Mouse (Mus musculus): ENCODE measurements around the gene Sorcs1. TPM values are rescaled to one million over a fixed set of nuclear protein-coding genes. Genes with fewer than 3 reads are reported as not detected.

The Sorcs1 gene
- polyA plus RNA-seq, 1 experiment: 0.12 TPM

DNA sequence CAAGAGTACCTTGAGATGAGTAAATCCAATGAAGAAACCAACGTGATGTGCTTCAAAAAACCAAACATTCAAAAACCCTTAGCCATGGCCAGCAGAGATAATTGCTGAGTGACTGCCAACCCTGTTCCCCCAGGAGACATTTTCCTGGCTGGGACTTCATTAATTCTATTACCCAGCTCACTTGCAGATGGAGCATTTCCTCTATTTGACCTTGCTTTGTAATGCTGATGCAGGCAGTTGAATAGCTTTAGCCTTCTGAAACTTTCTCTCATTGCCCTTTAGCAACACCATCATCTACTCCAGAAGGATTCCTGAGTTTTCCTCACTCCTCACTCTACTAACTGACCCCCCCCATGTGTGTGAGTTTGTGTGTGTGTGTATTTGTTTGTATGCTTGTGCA, 34.6 kb downstream of the Sorcs1 start:
- H3K4me1 ChIP-seq (ENCODE audit: control insufficient read depth, insufficient read depth, low read length): no peaks in the 10 kb centered on the region
- no peak for DNase-seq
- WGBS: 50% methylated on average over 1 of the region's 1 CpGs
- no peak overlapping the region for H3K4me3 ChIP-seq (replicated peaks; ENCODE audit: extremely low read depth, low read depth, low read length)
- TF ChIP-seq CTCF (IDR thresholded peaks at IDR 0.05; ENCODE audit: insufficient read depth, low read length): no peak
- TF ChIP-seq POLR2A (IDR thresholded peaks at IDR 0.05; ENCODE audit: borderline replicate concordance, extremely low read depth, low read depth, low read length): no peak

DNA sequence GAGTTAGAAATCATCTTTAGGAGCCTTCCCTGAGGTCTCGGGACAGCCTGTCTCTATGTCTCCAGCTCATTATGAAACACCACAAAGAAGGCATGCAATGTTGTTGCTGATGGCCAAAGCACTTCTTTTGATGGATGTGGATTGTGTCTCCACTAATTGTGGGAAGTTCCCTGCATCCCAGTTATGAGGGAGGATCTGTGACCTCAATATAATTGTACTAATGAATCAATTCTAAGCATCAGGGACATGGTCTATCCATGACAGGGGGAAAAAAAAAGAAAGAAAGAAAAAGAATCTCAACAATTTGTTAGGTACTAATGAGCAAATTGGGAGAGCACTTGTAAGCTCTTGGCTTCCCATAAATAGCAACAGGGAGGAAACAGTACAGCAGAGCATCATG, 36.3 kb downstream of the Sorcs1 start:
- Histone ChIP-seq H3K4me3 (replicated peaks; ENCODE audit: extremely low read depth, low read depth, low read length) (no peak overlapping the region), H3K4me1 (ENCODE audit: control insufficient read depth, insufficient read depth, low read length) (no peaks in the 10 kb centered on the region)
- 80% methylated on average over 1 of the region's 1 CpGs for WGBS
- TF ChIP-seq POLR2A (IDR thresholded peaks at IDR 0.05; ENCODE audit: borderline replicate concordance, extremely low read depth, low read depth, low read length) (no peak), CTCF (IDR thresholded peaks at IDR 0.05; ENCODE audit: insufficient read depth, low read length) (no peak)
- DNase-seq: no peak

DNA sequence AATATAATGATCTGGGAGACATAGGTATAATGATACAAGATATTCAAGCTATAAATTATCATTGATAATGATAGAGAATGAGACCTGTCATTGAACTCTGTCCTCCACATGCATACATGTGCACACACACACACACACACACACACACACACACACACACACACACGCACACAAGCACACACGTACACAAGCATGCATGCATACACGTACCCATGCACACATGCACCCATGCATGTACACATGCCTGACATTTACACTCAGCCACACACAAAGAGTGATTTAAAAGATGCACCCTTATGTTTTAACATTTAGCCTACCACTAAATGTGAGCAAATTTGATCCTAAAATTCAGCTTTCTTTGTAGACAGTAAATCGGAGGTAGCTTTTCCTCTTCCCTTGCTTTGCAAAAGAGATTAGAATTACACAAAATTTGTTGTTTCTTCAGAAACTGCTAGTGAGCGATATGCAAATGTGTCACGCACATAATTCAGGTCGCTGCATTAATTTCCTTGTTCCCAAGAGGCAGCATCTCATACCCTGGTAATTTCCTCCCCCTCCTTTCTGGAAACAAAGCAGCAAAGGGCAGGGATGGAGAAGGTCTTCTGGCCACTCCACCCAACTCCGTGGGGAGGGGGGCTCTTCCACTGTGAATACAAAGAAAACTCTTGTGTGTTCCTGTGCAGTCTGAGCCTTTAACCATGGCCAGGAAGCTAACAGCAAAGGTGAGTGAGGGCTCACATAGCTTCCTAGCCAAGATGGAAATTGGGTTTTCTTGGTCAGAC, 38.0 kb downstream of the Sorcs1 start:
- H3K4me1 ChIP-seq (ENCODE audit: control insufficient read depth, insufficient read depth, low read length): no peaks in the 10 kb centered on the region
- 84% methylated on average over 8 of the region's 8 CpGs for WGBS
- TF ChIP-seq POLR2A (IDR thresholded peaks at IDR 0.05; ENCODE audit: borderline replicate concordance, extremely low read depth, low read depth, low read length): no peak
- TF ChIP-seq CTCF (IDR thresholded peaks at IDR 0.05; ENCODE audit: insufficient read depth, low read length): no peak
- DNase-seq: no peak
- H3K4me3 ChIP-seq (replicated peaks; ENCODE audit: extremely low read depth, low read depth, low read length): no peak overlapping the region

DNA sequence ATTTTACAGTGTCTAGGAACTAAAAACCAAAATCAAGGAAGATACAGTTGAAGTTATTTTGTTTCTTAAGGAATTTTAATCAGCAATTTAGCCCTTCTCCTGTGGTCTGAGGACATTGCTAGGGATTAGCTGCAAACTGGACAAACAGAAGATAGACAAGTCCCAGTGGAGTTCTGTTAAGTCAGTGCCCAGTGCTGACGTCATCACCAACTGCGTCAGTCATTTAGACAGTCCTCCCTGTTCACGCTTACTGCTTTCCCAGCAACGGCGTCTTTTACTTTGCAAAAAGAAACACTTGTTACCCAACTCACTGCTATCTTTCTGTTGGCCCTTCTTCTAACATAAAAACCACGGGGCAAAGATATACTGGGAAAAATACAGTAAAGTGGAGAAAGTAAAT, 40.3 kb downstream of the Sorcs1 start:
- no peak for TF ChIP-seq CTCF (IDR thresholded peaks at IDR 0.05; ENCODE audit: insufficient read depth, low read length)
- TF ChIP-seq POLR2A (IDR thresholded peaks at IDR 0.05; ENCODE audit: borderline replicate concordance, extremely low read depth, low read depth, low read length): no peak
- no peaks in the 10 kb centered on the region for H3K4me1 ChIP-seq (ENCODE audit: control insufficient read depth, insufficient read depth, low read length)
- DNase-seq: no peak
- WGBS: 66% methylated on average over 6 of the region's 6 CpGs
- H3K4me3 ChIP-seq (replicated peaks; ENCODE audit: extremely low read depth, low read depth, low read length): no peak overlapping the region

DNA sequence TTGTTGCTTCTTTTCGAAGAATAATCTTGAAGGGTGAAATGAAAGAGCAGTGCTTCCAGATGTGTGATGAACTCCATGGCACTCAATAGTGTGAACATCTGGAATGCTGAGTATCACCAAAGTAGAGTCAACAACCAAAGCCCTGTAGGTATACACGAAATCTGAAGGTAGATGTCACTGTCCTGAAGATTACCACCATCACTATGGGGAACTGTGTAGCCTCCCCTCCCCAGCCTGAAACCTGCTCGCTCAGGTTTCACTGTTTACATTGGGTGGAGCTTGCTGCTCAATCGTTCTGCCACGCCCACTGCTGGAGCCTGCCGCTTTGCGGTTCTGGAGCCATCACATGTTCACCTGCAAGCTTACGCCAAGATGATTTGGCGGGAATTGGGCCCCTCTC, 64.4 kb downstream of the Sorcs1 start:
- Histone ChIP-seq H3K4me3 (replicated peaks; ENCODE audit: extremely low read depth, low read depth, low read length) (no peak overlapping the region), H3K4me1 (ENCODE audit: control insufficient read depth, insufficient read depth, low read length) (no peaks in the 10 kb centered on the region)
- DNase-seq: no peak
- 19% methylated on average over 9 of the region's 9 CpGs for WGBS
- TF ChIP-seq CTCF (IDR thresholded peaks at IDR 0.05; ENCODE audit: insufficient read depth, low read length) (no peak), POLR2A (IDR thresholded peaks at IDR 0.05; ENCODE audit: borderline replicate concordance, extremely low read depth, low read depth, low read length) (no peak)

DNA sequence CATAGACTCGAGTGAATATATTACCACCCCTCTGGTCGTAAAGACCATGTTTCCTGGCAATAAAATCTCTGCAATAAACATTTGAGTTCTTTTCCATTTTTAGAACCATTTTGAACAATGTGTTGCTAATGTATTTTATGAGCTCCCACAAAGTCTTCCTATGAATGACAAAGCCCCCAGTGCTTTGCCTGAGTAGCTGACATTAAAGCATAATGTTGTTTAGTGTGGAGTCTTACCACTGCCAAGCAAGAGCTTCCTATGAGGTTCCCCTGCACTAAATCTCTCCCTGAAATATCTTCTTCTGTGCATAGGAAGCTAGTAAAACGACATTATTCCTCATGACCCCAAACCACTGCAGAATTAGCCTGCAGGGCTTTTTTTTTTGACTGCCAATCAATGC, 66.8 kb downstream of the Sorcs1 start:
- TF ChIP-seq CTCF (IDR thresholded peaks at IDR 0.05; ENCODE audit: insufficient read depth, low read length): no peak
- no peak for TF ChIP-seq POLR2A (IDR thresholded peaks at IDR 0.05; ENCODE audit: borderline replicate concordance, extremely low read depth, low read depth, low read length)
- Histone ChIP-seq H3K4me1 (ENCODE audit: control insufficient read depth, insufficient read depth, low read length) (no peaks in the 10 kb centered on the region), H3K4me3 (replicated peaks; ENCODE audit: extremely low read depth, low read depth, low read length) (no peak overlapping the region)
- DNase-seq: no peak
- WGBS: 38% methylated on average over 3 of the region's 3 CpGs

DNA sequence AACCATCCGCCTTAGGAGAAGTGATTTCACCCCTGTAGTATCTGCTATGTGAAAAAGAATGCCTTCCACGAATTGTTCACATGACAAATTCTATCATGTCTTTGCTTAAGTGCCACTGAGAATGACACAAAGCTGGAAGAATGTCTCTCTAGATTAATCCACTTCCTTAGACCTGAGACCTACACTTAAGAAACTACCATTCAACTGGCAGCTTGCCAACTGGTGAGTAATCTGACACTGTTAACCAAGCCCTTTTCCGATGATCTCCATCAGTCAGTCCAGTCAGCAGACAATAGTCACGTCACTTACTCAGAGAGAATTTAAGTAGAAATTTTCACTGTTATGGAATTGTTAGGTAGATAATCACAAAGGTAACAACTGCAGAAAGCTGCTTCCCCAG, 74.6 kb downstream of the Sorcs1 start:
- DNase-seq: no peak
- no peak for TF ChIP-seq POLR2A (IDR thresholded peaks at IDR 0.05; ENCODE audit: borderline replicate concordance, extremely low read depth, low read depth, low read length)
- WGBS: 18% methylated on average over 4 of the region's 4 CpGs

DNA sequence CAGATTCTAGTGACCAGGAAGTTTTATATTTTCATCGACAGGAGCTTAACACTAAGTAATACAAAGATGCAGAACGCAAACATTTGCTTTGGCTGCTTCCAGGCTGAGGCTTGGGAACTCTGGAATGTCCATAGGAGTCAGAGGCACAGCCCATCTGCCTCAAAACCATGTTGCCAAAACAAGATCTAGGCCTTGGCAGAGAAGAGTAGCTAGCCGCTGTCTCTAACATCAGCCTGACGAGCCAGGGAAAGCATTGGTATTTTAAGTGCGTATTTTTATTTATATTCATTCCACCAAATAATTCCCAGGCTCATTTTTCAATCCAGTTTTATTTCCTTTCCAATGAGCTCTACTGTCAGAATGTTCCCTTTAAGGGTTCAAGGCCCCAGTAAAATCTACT, 75.1 kb downstream of the Sorcs1 start:
- WGBS: 55% methylated on average over 5 of the region's 5 CpGs

More for the DNA sequence above, 74.6 kb downstream of the Sorcs1 start:
- Histone ChIP-seq H3K4me1 (ENCODE audit: control insufficient read depth, insufficient read depth, low read length) (no peaks in the 10 kb centered on the region), H3K4me3 (replicated peaks; ENCODE audit: extremely low read depth, low read depth, low read length) (no peak overlapping the region)

DNA sequence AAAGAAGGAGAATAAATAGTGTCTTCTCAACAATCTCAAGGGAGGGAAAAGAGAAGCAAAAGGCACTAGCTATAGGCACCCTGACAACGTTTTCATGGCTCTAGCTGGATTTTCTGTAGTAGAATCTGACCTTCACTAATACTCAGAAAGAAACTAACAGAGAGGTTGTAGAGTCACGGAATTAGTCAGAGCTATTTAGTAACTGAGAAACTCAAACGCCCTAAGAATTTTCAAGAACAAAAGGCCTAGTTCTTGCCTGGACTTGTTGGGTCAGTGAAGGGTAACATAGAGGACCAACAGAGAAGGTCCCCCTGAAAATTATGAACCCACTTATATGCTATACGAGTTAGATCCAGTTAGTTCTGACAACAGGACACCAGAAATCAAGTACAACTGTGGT, 81.1 kb downstream of the Sorcs1 start:
- TF ChIP-seq CTCF (IDR thresholded peaks at IDR 0.05; ENCODE audit: insufficient read depth, low read length) (no peak), POLR2A (IDR thresholded peaks at IDR 0.05; ENCODE audit: borderline replicate concordance, extremely low read depth, low read depth, low read length) (no peak)
- Histone ChIP-seq H3K4me1 (ENCODE audit: control insufficient read depth, insufficient read depth, low read length) (no peaks in the 10 kb centered on the region), H3K4me3 (replicated peaks; ENCODE audit: extremely low read depth, low read depth, low read length) (no peak overlapping the region)
- DNase-seq: no peak
- WGBS: 68% methylated on average over 4 of the region's 4 CpGs

More for the DNA sequence above, 75.1 kb downstream of the Sorcs1 start:
- TF ChIP-seq POLR2A (IDR thresholded peaks at IDR 0.05; ENCODE audit: borderline replicate concordance, extremely low read depth, low read depth, low read length): no peak
- TF ChIP-seq CTCF (IDR thresholded peaks at IDR 0.05; ENCODE audit: insufficient read depth, low read length): no peak
- DNase-seq: no peak
- Histone ChIP-seq H3K4me3 (replicated peaks; ENCODE audit: extremely low read depth, low read depth, low read length) (no peak overlapping the region), H3K4me1 (ENCODE audit: control insufficient read depth, insufficient read depth, low read length) (no peaks in the 10 kb centered on the region)

DNA sequence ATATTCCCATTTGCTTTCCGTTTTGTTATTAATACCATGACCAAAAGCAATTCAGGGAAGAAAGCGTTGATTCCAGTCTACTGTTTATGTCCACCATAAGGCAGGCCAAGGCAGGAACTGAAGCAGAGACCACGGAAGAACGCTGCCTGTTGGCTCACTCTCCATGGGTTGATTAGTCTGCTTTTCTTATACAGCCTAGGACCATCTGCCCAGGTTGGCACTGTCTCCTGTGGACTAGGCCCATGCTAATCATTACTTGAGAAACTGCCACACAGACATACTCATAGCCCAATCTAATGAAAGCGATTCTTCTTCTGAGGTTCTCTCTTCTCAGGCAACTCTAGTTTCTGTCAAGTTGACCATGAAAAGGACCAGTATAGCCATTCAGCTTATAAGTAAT, 92.3 kb downstream of the Sorcs1 start:
- no peaks in the 10 kb centered on the region for H3K4me1 ChIP-seq (ENCODE audit: control insufficient read depth, insufficient read depth, low read length)
- TF ChIP-seq POLR2A (IDR thresholded peaks at IDR 0.05; ENCODE audit: borderline replicate concordance, extremely low read depth, low read depth, low read length) (no peak), CTCF (IDR thresholded peaks at IDR 0.05; ENCODE audit: insufficient read depth, low read length) (no peak)
- 88% methylated on average over 5 of the region's 5 CpGs for WGBS
- DNase-seq: no peak
- H3K4me3 ChIP-seq (replicated peaks; ENCODE audit: extremely low read depth, low read depth, low read length): no peak overlapping the region

Measured in lung, adult 2 months (tissue).